Mouse (Mus musculus) gastrocnemius, postnatal 10 days (tissue): ENCODE measurements around the gene Insm2. TPM values are rescaled to one million over a fixed set of nuclear protein-coding genes. Genes with fewer than 3 reads are reported as not detected.

Experiments
- DNase-seq: peaks from one replicate; pipeline ENCODE4 v3.0.0; 2021; ENCODE audit warnings: mixed read lengths
- total RNA-seq, 2 experiments: library from RNA; stranded (reverse); gene quantifications; 2 replicates each; pipeline ENCODE4 v1.2.3; 2021

Insm2 gene
- total RNA-seq, 2 experiments from 2014 or later, result not detected

DNA sequence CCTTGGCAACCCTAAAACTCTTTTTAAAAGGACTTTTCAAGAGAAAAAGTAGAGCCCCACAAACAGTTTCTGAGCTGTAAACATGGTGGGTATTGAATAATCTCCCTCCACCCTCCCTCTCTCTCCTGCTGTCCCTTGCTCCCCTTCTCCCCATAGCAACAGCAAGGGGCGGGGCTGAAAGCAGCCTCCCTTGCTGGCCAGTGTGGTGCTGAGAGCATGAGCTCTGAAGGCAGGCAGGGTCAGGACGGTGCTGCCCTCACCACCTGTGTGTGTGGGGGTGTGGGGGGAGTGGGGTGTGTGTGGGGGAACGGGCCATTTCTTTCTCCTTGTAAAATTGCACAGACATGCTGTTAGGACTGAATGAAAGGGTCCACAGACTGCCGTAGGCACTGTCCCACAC lies 8.7 kb downstream of the Insm2 start:
- DNase-seq, result no peak

DNA sequence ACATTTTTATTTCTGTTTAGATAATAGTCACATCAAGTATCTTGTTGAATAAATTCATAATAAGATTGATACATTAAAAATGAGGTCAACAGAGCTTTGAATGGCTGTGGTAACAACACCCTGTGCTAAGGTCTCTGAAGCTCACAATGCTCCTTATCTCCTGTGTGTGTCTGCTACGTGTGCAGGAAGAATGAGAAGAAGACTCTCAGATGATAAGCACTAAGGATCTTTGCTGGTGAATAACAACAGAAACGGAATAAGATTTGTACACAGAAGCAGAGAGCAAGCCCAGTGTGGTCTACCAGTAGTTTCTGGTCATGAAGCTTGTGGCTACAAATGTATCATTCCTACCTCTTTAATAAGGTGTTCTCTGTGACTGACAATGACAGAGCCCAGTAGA lies 11.6 kb downstream of the Insm2 start:
- DNase-seq, result no peak

DNA sequence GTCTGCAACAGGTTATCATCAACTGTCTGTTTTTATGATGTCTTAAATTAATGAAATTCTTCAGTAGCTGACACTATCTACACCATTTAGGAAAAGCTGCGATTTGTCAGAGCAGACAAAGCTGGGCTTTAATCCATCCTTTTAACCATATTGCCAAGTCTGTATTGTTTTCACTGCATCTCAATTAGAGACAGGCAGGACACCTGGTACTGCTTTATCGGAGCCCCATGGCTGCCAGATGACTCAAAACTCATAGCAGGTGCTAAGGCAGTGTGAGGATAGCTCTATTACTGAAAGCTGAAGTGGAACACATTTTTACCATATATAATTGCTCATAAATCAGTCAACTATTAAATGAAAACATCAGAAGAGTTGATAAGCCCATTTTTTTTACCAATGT lies 21.1 kb downstream of the Insm2 start:
- DNase-seq, result no peak

DNA sequence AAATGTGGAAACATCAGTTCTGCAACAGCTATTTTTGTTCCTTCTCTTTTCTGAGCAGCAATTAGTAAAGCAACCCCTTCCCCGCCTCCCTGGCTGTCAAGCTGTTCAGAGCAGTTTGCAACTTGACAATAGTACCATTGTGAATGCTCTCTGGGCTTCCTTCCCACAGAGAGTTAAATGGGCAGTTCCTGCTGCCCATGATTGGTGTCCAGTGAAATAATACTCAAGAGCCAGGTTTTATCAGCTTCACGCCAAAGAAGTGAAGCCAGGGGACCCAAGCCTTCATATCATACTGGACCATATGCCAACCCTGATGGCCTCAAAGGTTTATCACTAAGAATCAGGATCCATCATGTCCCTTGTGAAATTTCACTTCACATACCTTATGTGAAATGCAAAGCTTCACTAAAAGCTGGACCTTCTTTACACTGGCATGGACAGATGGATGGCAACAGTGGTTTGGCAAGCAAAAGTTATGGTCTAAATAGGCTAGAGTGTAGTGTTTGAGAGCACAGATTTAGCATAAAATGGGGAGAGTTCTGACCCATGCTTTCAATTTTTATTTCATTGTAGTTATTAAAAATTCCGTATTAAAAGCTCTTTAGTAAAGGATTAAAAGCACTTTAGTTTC lies 23.5 kb downstream of the Insm2 start:
- DNase-seq, result no peak

DNA sequence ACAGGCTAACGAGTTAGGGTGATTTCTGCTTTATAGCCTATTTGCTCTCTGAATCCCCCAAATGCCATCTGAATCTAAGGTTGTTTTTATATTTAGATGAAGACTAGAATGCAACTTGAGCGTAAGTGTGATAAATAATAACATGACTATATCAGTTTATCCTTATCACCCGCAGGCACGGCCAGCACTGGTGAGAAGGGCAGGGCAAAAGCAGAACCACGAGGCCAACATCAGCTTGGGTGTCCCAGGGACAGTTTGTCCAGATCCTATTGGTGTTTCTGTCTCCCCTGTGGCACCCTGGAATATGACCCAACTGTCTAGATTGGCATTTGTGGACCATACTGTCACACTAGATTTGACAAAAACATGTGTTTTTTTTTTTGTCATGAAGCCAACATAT lies 24.0 kb downstream of the Insm2 start:
- no peak for DNase-seq

DNA sequence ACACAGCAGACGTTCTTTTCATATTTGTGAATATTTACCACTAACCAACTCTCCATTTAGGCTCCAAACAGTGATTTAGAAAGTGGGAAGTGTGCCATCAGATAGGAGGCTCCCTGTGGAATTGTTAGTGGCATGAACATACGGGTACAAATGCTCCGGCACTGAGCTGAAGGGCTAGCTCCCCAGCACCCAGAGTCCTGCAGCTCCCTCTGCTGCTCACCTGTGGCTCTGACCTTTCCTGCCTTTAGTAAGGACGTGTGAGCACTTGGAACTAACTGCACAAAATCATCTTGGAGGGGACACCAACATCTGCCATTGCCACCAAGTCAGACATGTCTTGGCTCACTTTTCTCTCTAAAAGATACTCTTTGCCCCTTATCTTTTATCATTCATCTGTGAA lies 27.5 kb downstream of the Insm2 start:
- no peak for DNase-seq

DNA sequence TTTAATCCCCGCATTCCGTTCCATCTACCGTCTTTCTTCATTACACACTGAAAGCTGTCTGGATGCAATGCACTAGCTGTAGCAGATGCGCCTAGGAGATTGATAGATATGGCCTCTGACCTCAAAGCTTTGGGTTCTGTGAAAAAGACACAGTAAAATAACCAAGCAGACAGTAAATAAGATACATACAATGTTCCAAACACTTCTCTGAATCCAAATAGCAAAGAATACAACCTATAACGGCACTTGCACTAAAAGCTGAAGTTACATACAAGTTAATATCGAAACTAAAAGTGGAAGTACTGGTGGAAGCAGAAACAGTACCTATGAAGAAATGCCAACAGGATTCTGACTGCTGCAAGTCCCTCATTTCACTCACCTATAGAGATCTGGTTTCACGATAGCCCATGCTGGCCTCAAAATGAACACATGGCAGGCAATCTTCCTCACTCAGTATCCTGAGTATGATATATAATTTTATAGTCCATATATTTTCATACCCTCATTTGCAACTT lies 48.8 kb downstream of the Insm2 start:
- no peak for DNase-seq

Other genes starting within 250 kb of the Insm2 start
- gene Psma6, start 215.2 kb upstream of the Insm2 start, total RNA-seq, result 100 to 1,000 TPM; 213 to 225 TPM
- 10 to 100 TPM; 24.8 to 38.1 TPM for gene Nfkbia, start 106.8 kb upstream of the Insm2 start, total RNA-seq
- gene Aldoart2, start 34.2 kb upstream of the Insm2 start, total RNA-seq, result not detected
- 10 to 100 TPM; 33.2 to 39.5 TPM for gene Ralgapa1, start 221.7 kb downstream of the Insm2 start, total RNA-seq
- 10 to 100 TPM; 15.4 to 22.2 TPM for gene Brms1l, start 236.9 kb downstream of the Insm2 start, total RNA-seq